Mouse (Mus musculus) megakaryocyte, embryonic 14.5 days (primary cell): ENCODE measurements at regions not wholly inside any gene's neighbourhood (a gene's known extent, or its start where the extent isn't known, plus 50 kb on each side); places are given as distances from the start of the nearest gene placed in this dataset.

Experiments
- FLI1 ChIP-seq: IDR thresholded peaks from 2 replicates; pipeline ENCODE4 v1.6.1; 2012; ENCODE audit warnings: low read length, inconsistent platforms, mixed read lengths
- GATA1 ChIP-seq: IDR thresholded peaks from 3 replicates; pipeline ENCODE4 v1.6.1; 2012; ENCODE audit warnings: mixed read lengths, low read length, inconsistent platforms, borderline replicate concordance

DNA sequence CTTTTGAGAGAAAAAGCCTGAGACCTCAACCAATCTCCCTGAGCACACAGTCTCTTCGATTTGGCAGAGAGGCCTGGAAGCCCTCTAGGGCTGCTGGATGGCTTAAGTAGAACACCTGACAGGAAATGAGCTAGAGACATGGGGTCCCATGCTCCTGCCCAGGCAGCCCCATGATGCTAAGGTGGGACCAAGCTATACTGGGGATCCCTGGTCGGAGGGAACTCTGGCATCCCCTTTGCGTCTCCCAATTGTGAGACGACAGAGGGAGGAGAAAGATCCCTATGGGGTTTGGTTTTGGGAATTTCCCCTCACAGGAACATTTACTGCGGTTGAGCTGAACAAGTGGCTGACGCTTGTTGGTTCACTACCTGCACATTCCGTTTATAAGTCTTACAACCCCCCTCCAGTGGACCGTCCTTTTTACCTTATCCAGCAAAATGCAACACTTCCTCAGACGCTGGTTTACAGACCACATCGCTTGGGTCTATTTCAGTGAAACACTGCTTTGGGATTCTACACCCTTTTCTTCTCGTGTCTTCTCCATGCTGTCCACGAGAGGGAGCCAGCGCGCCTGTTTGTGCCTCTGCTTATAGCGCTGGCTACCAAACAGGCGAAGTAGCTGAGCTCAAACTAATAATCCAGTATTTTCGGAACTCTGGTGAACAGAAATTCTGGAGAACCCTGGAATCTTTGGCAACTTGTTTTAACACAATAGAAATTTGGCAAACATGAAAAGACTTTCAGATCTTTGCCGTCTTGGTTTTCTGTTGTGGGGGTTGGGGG lies 93.7 kb upstream of the Spred2 start:
- TF ChIP-seq GATA1 (no peak), FLI1 (no peak)
